Mouse (Mus musculus) naive thymus-derived CD4-positive, alpha-beta T cell, adult 2 months (primary cell): ENCODE results near the gene Iqcd.
A peak's percentile ranks its signal among the peaks of the same experiment; 100 is the strongest.

ENCODE experiments used
- DNase-seq: peaks from one replicate; pipeline ENCODE4 v3.0.0-alpha.2; 2011; ENCODE audit warnings: low read depth

Gene Iqcd

DNA sequence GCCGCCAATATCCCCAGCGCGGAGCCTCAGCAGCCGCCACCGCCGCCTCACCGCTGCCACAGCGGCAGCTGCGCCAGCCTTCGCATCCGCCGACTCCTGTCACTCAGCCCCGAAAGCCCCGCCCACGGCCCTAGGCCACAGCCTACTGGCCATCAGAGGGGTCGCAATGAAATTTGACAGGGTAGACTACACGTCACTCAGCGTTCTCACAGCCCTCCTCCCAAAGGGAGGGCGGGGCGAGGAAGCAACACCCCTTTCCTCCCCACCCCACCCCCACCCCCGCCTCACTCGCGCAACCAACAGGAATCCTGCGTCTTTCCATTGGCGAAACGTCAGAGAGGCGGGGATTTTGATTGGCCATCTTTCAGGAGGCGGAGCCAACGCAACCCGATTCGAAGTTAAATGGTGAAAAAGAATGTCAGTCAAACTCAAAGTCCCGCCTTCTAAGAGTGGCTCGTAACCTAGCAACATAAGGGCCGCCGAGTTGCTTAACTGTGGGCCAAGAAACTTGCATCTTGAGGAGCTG, at the start of gene Iqcd, which contains the start of gene Tpcn1:
Iqcd (plus strand) TSS at position 448 of the 526 bp plus-strand sequence.
Tpcn1 (minus strand) TSS at position 105 of the 526 bp plus-strand sequence.
- DNase-seq = peak; percentile 99

DNA sequence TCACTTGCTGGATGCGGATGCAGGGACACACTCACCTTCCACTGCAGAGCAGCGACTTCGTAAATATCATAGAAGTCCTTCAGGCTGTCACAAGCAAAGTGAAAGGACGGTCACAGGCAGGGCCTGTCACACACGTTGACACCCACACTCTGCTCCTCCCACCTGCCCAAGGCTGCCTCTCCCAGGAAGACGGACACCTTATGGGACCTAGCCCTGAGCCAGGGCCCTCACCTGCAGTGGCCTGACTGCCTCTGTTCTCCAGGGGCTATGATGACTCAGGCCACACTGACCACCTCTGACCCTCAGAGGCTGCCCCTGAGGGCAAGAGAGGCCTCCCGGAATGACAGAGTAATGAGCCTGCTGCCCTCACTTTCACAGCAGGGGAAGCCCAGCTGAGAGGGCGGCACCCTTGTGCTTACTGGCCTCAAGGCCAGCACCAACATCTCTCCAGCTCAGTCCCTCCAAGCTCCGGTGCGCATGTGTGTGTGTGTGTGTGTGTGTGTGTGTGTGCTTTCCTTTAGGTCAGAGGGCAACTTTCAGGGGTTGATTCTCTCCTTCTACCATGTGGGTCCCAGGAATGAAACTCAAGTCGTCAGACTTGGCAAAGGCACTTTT, 40.5 kb upstream of the Iqcd start:
- no peak for DNase-seq

DNA sequence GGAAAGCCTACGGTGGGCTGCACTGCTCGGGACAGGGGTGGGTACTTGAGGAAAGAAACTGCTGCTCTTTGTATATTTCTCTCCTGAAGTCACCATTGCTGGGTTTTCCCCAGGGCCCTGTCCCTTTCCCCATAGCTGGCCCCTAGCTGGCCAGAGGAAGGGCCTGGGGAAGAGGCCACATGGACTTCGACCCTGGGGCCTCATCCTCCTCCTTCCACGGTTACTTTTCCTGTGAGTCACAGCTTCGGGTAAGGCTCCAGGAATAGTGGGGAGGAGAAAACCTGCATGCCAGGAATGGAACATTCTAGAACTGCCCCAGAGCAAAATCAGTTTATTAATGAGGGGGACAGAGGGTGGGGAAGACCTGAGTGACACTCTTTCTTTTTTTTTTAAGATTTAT, 38.7 kb upstream of the Iqcd start:
- no peak for DNase-seq

DNA sequence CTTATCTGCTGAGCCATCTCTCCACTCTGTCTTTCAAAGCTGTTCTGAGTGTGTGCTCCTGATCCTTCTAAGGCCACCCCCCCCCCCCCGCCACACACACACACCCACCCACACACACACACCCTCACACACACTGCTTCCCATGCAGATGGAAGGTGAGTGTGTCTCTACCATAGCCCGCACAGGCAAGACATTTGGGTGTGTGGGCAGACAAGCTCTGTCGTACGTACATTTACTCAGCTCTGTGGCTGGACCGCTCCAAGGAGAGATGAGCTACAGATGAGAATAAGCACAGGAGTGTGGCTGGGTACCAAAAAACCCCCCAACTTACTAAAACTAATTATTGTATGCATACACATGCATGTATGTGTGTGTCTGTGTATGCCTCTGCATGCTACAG, 38.1 kb upstream of the Iqcd start:
- DNase-seq = no peak

DNA sequence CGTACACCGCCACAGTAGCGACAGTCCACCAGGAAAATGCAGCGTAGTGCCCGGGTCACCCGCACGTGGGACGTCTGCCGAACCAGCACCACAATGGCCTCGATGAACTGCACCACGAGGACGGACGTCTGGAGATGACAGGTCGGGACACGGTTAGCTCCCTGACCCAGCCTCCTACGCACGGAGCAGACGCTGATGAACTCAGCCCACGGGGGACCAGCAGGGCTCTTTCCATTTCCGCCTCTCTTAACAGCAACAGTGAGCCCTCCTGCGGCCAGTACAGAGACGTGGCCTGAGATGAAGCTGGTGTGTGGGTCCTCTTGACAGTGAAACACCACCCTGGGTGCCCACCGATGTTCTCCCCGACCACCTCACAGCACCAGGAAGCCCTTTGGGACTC, 32.9 kb upstream of the Iqcd start:
- DNase-seq = no peak

DNA sequence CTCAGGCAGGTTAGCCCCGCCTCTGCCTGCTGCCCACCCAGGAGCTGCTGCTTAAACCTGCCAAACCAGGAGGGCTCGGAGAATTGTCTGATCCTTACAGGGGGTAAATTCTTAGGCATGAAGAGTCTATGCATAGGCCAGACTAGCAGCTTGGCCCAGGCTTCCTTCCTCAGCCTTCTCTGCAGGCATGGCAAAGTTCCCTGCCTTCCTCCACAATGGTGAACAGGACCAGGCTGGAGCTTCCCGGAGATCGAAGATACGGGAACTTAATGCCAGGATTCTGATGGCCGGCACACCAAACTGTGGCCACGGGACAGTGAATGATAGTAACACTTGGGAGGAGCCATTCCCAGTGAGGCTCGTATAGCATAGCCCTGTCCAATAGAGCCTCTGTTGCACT, 30.8 kb upstream of the Iqcd start:
- DNase-seq = no peak

GRCm38 (mm10) chr5:120558762-120559161, 30.1 kb upstream of the Iqcd start:
- DNase-seq = no peak

DNA sequence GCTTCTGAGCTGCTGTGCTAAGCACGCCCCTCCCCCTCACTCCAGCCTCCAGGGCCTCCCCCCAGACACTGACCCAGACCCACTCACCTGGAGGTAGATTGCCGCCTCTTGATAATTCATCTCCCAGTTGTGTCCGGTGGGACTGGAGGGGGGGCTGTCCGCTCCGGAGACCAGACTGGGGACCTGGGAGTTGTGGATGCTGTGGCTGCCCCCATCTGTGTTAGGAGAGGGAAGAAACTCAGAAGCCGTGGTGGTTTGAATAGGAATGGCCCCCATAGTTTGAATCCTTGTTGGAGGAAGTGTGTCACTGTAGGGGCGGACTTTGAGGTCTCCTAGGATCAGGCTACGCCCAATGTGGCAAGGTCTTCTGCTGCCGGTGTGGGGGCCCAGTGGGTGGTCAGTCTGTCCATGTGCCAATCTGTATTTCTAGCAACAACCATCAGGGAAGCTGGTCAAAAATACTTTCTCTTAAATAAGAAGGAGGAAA, 28.6 kb upstream of the Iqcd start:
- DNase-seq = no peak

- DNase-seq = no peak
Measured at GRCm38 (mm10) chr5:120560616-120561311, 28.1 kb upstream of the Iqcd start.

- no peak for DNase-seq
Measured at GRCm38 (mm10) chr5:120562956-120563913, 25.6 kb upstream of the Iqcd start.

DNA sequence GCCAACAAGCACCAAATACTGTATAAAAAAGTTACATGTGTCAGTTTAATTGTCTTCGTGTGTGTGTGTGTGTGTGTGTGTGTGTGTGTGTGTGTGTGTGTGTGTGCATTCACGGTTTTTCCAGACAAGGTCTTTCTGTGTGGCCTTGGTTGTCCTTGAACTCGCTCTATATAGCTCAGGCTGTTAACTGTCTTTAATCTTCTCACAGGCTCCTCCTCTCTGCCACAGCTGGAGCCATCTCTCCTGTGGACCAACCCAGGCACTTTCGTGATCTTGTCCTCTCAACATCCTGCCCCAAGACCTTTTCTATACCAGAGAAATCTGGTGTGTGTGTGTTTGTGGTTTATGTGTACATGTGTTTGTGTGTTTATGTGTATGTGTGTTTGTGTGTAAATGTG, 24.9 kb upstream of the Iqcd start:
- DNase-seq = peak; percentile 44

DNA sequence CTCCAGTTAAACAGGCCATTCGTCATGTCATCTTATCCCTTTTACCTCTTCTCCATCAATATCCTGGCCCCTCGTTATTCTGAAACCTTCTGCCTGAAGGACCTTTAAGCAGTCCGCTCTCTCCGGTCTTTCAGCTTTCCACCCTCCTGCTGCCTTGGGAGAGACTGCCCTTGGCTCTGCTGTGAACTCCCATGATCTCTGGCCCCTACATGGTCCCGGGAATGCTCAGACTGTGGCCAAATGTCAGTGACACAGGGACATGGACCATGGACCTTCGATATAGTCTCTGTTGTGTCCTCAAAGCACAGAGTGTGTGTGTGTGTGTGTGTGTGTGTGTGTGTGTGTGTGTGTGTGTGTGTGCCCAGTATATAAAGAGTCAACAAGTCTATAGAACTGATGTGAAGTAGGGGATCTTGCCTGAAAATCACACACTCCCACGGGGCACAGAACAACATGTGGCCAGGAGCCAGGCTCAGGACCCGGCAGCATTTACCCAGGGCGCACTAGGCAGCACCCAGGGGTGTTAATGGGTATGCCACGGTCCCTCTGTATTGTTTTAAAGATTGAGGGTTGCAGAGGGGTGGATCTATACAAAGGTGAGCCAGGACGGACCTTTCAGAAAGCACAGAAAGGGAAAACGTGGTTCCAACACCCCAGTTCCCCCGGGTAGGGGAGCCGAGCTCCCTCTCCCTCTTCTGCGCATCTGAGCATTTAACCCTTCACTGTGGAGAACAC, 23.5 kb upstream of the Iqcd start:
- DNase-seq = no peak

- DNase-seq = no peak
Measured at GRCm38 (mm10) chr5:120566101-120566500, 22.7 kb upstream of the Iqcd start.

- no peak for DNase-seq
Measured at GRCm38 (mm10) chr5:120566681-120567252, 22.0 kb upstream of the Iqcd start.

DNA sequence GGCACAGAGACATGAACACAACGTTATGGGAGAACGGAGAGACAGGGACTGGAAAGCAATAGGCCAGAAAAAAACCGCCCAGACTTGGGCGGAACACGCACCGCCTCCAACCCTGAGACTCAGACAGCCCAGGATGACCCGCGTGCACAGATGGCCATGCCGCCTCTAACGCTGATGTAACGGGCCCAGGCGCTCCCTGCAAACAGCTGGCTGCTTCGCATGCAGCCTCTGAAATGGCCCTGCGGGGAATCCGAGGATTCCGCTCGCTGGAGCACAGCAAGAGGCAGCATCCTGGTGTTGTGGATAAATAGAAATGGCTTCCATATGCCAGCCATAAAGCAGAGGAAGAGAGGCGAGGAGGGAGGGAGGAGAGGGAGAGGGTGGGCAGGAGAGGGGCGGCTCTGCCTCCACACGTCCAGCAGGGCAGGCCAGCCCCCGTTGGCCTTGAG, 21.5 kb upstream of the Iqcd start:
- DNase-seq = no peak

DNA sequence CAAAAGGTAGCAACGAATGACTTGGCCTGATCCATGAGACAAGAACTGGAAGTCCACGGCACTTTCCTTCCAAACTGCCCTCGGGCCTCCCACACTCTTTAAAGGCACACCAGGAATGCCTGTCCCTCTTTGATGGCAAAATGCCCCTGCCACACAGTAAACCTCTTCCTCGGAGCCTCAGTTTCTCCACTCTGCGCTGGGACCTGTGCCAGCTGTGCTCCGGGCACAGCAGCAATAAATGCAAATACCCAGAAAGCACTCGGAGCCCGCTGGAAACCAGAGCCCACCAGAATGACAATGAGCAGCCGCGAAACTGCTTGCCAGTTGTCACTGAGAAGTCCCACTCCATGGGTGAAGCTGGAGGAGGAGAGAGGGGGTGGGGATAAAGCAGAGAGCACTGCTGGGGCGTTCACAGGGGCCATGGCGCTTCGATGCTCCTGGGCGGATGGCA, 21.0 kb upstream of the Iqcd start:
- no peak for DNase-seq

- DNase-seq = no peak
Measured at GRCm38 (mm10) chr5:120568336-120568768, 20.5 kb upstream of the Iqcd start.

DNA sequence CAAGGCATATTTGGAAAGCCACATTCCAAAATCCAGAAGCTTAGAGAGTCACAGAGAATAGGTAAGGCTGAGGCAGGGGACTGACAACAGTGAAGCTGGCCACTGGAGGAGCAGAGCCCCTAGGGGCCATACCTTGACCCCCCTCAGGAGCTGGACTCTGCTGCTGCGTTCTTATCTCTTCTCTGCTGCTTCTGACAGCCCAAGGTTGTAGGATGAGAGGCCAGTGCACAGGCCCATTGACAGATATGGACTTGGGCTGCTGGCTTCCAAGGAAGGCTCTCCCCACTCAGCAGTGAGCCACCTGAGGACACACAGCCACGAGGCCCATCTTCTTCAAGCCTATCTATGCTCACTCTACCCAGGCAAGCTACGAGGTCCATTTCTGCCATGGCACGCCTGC, 19.9 kb upstream of the Iqcd start:
- no peak for DNase-seq

DNA sequence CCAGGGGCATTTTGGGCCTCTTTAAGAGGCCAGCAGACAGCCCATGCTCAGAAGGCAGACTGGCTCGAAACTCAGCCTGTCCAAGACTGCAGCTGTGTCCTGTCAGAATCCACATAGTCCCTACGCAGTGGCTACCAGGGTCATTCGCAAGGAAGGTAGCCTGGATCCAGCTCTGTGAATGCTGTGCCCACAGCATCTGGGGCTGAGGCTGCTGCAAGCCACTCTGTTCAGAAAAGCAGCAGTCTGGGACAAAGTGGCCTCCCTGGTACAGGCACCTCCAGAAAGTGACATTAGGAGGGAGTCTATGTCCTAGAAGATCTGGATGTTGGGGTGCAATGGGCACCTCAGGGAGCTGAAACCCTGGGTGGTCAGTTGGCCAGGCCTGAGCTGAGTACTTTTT, 19.0 kb upstream of the Iqcd start:
- DNase-seq = no peak

GRCm38 (mm10) chr5:120570289-120570897, 18.4 kb upstream of the Iqcd start:
- DNase-seq = no peak
